In genomic region chr1:170010716-170011505, GRCm38 (mm10) we compare ENCODE assay signal across 8 mouse cellular contexts. TPM values are rescaled to one million over a fixed set of nuclear protein-coding genes. Genes with fewer than 3 reads are reported as not detected.
DNase-seq lines count a peak whose midpoint lies in the region.

No protein-coding gene starts in this region.

- intact Hi-C loops in left cerebral cortex, postnatal 36 days (cut with DNase I), result no loop called here

- peak; percentile 19 for DNase-seq in 3T3-L1 (ENCODE audit: low read depth, low spot score)
- DNase-seq in brain, adult 2 months (ENCODE audit: low read depth, low spot score), result peak; percentile 25
- DNase-seq in gastrocnemius, postnatal 25 days, result peak; percentile 59
- DNase-seq in kidney, postnatal 36 days, result peak; percentile 30 to 36
- no peak for DNase-seq in adrenal gland, adult 8-10 months
- no peak for DNase-seq in left cerebral cortex, postnatal 36 days (ENCODE audit: low spot score in 2 of 2)
- no peak for DNase-seq in spleen, postnatal 36 days (ENCODE audit: low spot score in 2 of 2)
- no peak for DNase-seq in right cerebral cortex, postnatal 36 days (ENCODE audit: low spot score in 2 of 2)

RNA-seq across cellular contexts. Expression of gene Hsd17b7, which starts 41.9 kb away (rescaled TPM):
- 1 to 10 TPM; 2.5 to 7.0 TPM for total RNA-seq in gastrocnemius, postnatal 25 days (2021)
- 10 to 100 TPM in 3 of 4 experiments, 1 to 10 TPM in 1; 9.0 to 66.5 (median 39.1) TPM for total RNA-seq in adrenal gland, adult 8-10 months (2022)
- total RNA-seq in left cerebral cortex, postnatal 36 days (2021), result 10 to 100 TPM; 14.4 to 14.5 TPM

Comparison
In these comparisons a context has a peak if more than half of its experiments do, and no peak if none do; other contexts are left out.
1. DNase-seq: peak in 3T3-L1 (single experiment), brain, adult 2 months (single experiment), gastrocnemius, postnatal 25 days (single experiment) and kidney, postnatal 36 days (2 of 2); none in adrenal gland, adult 8-10 months (single experiment), left cerebral cortex, postnatal 36 days (0 of 2), spleen, postnatal 36 days (0 of 2) and right cerebral cortex, postnatal 36 days (0 of 2).